Mouse (Mus musculus): Measurements from ENCODE around the gene Synj2. TPM values are rescaled to one million over a fixed set of nuclear protein-coding genes. Genes with fewer than 3 reads are reported as not detected.
A peak's percentile ranks its signal among the peaks of the same experiment; 100 is the strongest.

Gene Synj2
- total RNA-seq (2021) = 10 to 100 TPM in 1 of 2 experiments, 1 to 10 TPM in 1; 9.7 to 13.4 TPM
- long read RNA-seq, experiment 1, full-length matches to known transcripts = 2 of 2 reads
- long read RNA-seq, experiment 1, partial matches to known transcripts = 0 of 2 reads
- long read RNA-seq, experiment 1, other reads (novel, unspliced or antisense) = 0 of 2 reads
- long read RNA-seq, experiment 2, full-length matches to known transcripts = 3 of 9 reads
- long read RNA-seq, experiment 2, partial matches to known transcripts = 4 of 9 reads
- long read RNA-seq, experiment 2, other reads (novel, unspliced or antisense) = 2 of 9 reads

GRCm38 (mm10) chr17:5941230-5942043 lies at the start of gene Synj2:
TSS of gene Synj2 (plus strand) at chr17:5941280.
- peak; percentile 63 to 67 for DNase-seq (ENCODE audit: low spot score in 2 of 2)

- DNase-seq (ENCODE audit: low spot score in 2 of 2) = no peak
These were observed 49.0 kb upstream of the Synj2 start for GRCm38 (mm10) chr17:5891933-5892683.

GRCm38 (mm10) chr17:5893092-5893491 lies 48.0 kb upstream of the Synj2 start:
- no peak for DNase-seq (ENCODE audit: low spot score in 2 of 2)

- no peak for DNase-seq (ENCODE audit: low spot score in 2 of 2)
These were observed 47.4 kb upstream of the Synj2 start for GRCm38 (mm10) chr17:5893574-5894148.

GRCm38 (mm10) chr17:5896066-5896465 lies 45.0 kb upstream of the Synj2 start:
- DNase-seq (ENCODE audit: low spot score in 2 of 2) = no peak

- no peak for DNase-seq (ENCODE audit: low spot score in 2 of 2)
These were observed 44.5 kb upstream of the Synj2 start for GRCm38 (mm10) chr17:5896607-5897006.

- no peak for DNase-seq (ENCODE audit: low spot score in 2 of 2)
These were observed 43.5 kb upstream of the Synj2 start for GRCm38 (mm10) chr17:5897326-5898200.

- DNase-seq (ENCODE audit: low spot score in 2 of 2) = no peak
These were observed 41.8 kb upstream of the Synj2 start for GRCm38 (mm10) chr17:5899251-5899650.

- no peak for DNase-seq (ENCODE audit: low spot score in 2 of 2)
These were observed 39.7 kb upstream of the Synj2 start for GRCm38 (mm10) chr17:5901381-5901780.

- no peak for DNase-seq (ENCODE audit: low spot score in 2 of 2)
These were observed 37.3 kb upstream of the Synj2 start for GRCm38 (mm10) chr17:5903630-5904301.

GRCm38 (mm10) chr17:5909681-5910080 lies 31.4 kb upstream of the Synj2 start:
- DNase-seq (ENCODE audit: low spot score in 2 of 2) = no peak

GRCm38 (mm10) chr17:5911591-5911990 lies 29.5 kb upstream of the Synj2 start:
- DNase-seq (ENCODE audit: low spot score in 2 of 2) = no peak

- no peak for DNase-seq (ENCODE audit: low spot score in 2 of 2)
These were observed 28.3 kb upstream of the Synj2 start for GRCm38 (mm10) chr17:5912797-5913196.

- no peak for DNase-seq (ENCODE audit: low spot score in 2 of 2)
These were observed 26.9 kb upstream of the Synj2 start for GRCm38 (mm10) chr17:5914217-5914616.

- DNase-seq (ENCODE audit: low spot score in 2 of 2) = no peak
These were observed 19.1 kb upstream of the Synj2 start for GRCm38 (mm10) chr17:5921954-5922353.

- no peak for DNase-seq (ENCODE audit: low spot score in 2 of 2)
These were observed 17.8 kb upstream of the Synj2 start for GRCm38 (mm10) chr17:5923281-5923680.

- no peak for DNase-seq (ENCODE audit: low spot score in 2 of 2)
These were observed 16.8 kb upstream of the Synj2 start for GRCm38 (mm10) chr17:5924238-5924637.

GRCm38 (mm10) chr17:5926710-5927109 lies 14.4 kb upstream of the Synj2 start:
- DNase-seq (ENCODE audit: low spot score in 2 of 2) = no peak

GRCm38 (mm10) chr17:5929031-5929430 lies 12.0 kb upstream of the Synj2 start:
- DNase-seq (ENCODE audit: low spot score in 2 of 2) = no peak

- no peak for DNase-seq (ENCODE audit: low spot score in 2 of 2)
These were observed 8.9 kb upstream of the Synj2 start for GRCm38 (mm10) chr17:5932161-5932560.
